Mouse (Mus musculus) spleen, adult 2 months (tissue): ENCODE measurements around the gene Mycl.

Experiments
- CTCF ChIP-seq: fragments of 200-500 bp; IDR thresholded peaks from 2 replicates; pipeline ENCODE4 v1.5.1; 2011; ENCODE audit warnings: mild to moderate bottlenecking, inconsistent platforms; ENCODE audit not compliant: insufficient read depth, insufficient read length, insufficient replicate concordance; ENCODE audit errors: extremely low read depth
- POLR2A ChIP-seq: fragments of 200-500 bp; IDR thresholded peaks from 2 replicates; pipeline ENCODE4 v1.6.1; 2011; ENCODE audit warnings: low read depth, low read length, inconsistent platforms

GRCm38 (mm10) chr4:122982537-122982936 lies 12.9 kb upstream of the Mycl start:
- TF ChIP-seq POLR2A (no peak), CTCF (no peak)
